Mouse (Mus musculus) E14TG2a.4 (cell line): ENCODE measurements around the gene Rab40c.

Source experiments
- CTCF ChIP-seq: conservative IDR thresholded peaks from 2 replicates; pipeline ENCODE4 v1.5.1; 2014; ENCODE audit warnings: low read length
- NANOG ChIP-seq: IDR thresholded peaks from 2 replicates; pipeline ENCODE4 v1.6.1; 2014; ENCODE audit warnings: borderline replicate concordance, low read length, mixed read lengths

- no peak for TF ChIP-seq CTCF
- TF ChIP-seq NANOG = no peak
Measured at GRCm38 (mm10) chr17:25967652-25968051, 48.1 kb upstream of the Rab40c start.
